Mouse (Mus musculus) neural tube, embryonic 15.5 days (tissue): ENCODE data around the gene Ripply3. TPM values are rescaled to one million over a fixed set of nuclear protein-coding genes. Genes with fewer than 3 reads are reported as not detected.

ENCODE experiments used
- ATAC-seq: fragments of 200-750 bp; cut with Nextera tagmentation; 2 replicates; pipeline ENCODE4 v1.8.0; 2017; ENCODE audit warnings: mild to moderate bottlenecking, moderate TSS enrichment, moderate library complexity; ENCODE audit not compliant: low FRiP score
- H3K27ac ChIP-seq: fragments of 300-500 bp; sonication (generic); replicated peaks from 2 replicates; pipeline ENCODE4 v1.5.1; 2015; ENCODE audit warnings: mild to moderate bottlenecking, inconsistent platforms
- H3K27me3 ChIP-seq: fragments of 300-500 bp; sonication (generic); replicated peaks from 2 replicates; pipeline ENCODE4 v1.6.1; 2015; ENCODE audit warnings: inconsistent platforms
- H3K36me3 ChIP-seq: fragments of 300-500 bp; sonication (generic); 2 replicates; pipeline ENCODE4 v1.6.1; 2015; ENCODE audit warnings: inconsistent platforms
- H3K4me1 ChIP-seq: fragments of 300-500 bp; sonication (generic); 2 replicates; pipeline ENCODE4 v1.6.1; 2015; ENCODE audit warnings: inconsistent platforms
- H3K4me2 ChIP-seq: fragments of 300-500 bp; sonication (generic); 2 replicates; pipeline ENCODE4 v1.6.1; 2015; ENCODE audit warnings: inconsistent platforms, mild to moderate bottlenecking, moderate library complexity
- H3K4me3 ChIP-seq: fragments of 300-500 bp; sonication (generic); replicated peaks from 2 replicates; pipeline ENCODE4 v1.5.1; 2015; ENCODE audit warnings: mild to moderate bottlenecking, inconsistent platforms
- H3K9ac ChIP-seq: fragments of 300-500 bp; sonication (generic); replicated peaks from 2 replicates; pipeline ENCODE4 v1.6.1; 2015; ENCODE audit warnings: mild to moderate bottlenecking, inconsistent platforms
- H3K9me3 ChIP-seq: fragments of 300-500 bp; sonication (generic); replicated peaks from 2 replicates; pipeline ENCODE4 v1.6.1; 2016; ENCODE audit warnings: inconsistent platforms
- WGBS: fragments of 180-500 bp; shearing (Covaris S2); methylation state at CpG from one replicate; pipeline ENCODE4 v1.1.7; 2015; ENCODE audit warnings: mixed read lengths; 5-methylcytosine and 5-hydroxymethylcytosine counted together
- polyA plus RNA-seq: library from polyadenylated mRNA; unstranded; fragments of >200 nt; fragmentation: Nextera tagmentation; extraction: Ambion mirVana; gene quantifications from 2 replicates; pipeline ENCODE4 v1.2.1, GENCODE M21; 2015

Ripply3 gene
- polyA plus RNA-seq, 1 experiment from 2014 or later, result 0.81 TPM

DNA sequence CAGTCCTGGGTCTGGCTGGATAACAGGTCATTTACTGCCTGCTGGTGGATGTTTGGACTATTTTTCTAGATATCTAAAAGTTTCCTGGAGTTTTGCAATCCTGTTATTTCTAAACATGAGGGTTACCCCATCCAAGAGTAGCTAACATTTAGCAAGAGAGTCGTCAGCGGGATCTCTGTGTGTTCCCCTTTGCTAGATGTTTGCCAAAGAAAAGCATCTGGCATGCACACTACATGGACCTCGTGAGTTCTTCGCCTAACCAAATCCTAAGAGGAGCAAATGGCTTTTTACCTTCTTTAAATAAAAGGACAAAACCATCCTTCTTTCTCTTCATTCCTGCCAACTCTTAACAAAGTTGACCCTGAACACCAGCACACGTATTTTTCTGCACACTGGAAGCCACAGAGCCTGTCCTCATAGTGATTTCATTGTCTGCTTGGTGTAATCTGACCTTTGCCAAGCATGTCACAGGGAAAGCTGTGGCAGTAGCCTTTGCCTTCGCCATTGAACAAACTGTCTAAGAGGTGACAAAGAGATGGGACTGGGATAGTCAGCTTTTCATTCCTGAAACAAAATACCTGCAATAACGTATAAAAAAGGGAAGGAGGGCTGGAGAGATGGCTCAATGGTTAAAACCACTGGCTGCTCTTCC is 19.0 kb downstream of the Ripply3 start:
- H3K9ac ChIP-seq, result no peak overlapping the region
- no peaks in the 10 kb centered on the region for H3K36me3 ChIP-seq
- H3K4me2 ChIP-seq, result no peak overlapping the region
- H3K27ac ChIP-seq, result no peak overlapping the region
- peaks cover 10% of the 10 kb centered on the region; the same call in 1 of the 2 replicates for H3K4me1 ChIP-seq
- no peak overlapping the region for H3K4me3 ChIP-seq
- no peaks in the 10 kb centered on the region for H3K27me3 ChIP-seq
- H3K9me3 ChIP-seq, result no peaks in the 10 kb centered on the region
- WGBS, result 79% methylated on average over 7 of the region's 7 CpGs
- ATAC-seq, result no peak

- no peak for ATAC-seq
- WGBS, result 90% methylated on average over 2 of the region's 2 CpGs
- no peak overlapping the region for H3K4me3 ChIP-seq
- no peak overlapping the region for H3K4me2 ChIP-seq
- no peaks in the 10 kb centered on the region for H3K27me3 ChIP-seq
- peaks cover 10% of the 10 kb centered on the region; the same call in 1 of the 2 replicates for H3K4me1 ChIP-seq
- H3K36me3 ChIP-seq, result no peaks in the 10 kb centered on the region
- no peak overlapping the region for H3K9ac ChIP-seq
- H3K27ac ChIP-seq, result no peak overlapping the region
- H3K9me3 ChIP-seq, result no peaks in the 10 kb centered on the region
Measured at GRCm38 (mm10) chr16:94348779-94349178, 20.6 kb downstream of the Ripply3 start.

- Histone ChIP-seq H3K4me1 (peaks cover 10% of the 10 kb centered on the region; the same call in 1 of the 2 replicates), H3K9me3 (no peaks in the 10 kb centered on the region), H3K4me2 (no peak overlapping the region), H3K9ac (no peak overlapping the region), H3K36me3 (no peaks in the 10 kb centered on the region), H3K4me3 (no peak overlapping the region), H3K27me3 (no peaks in the 10 kb centered on the region), H3K27ac (no peak overlapping the region)
- 0 out of 2 replicates have a peak, but pooled peaks have one; percentile 24 for ATAC-seq
- WGBS, result 64% methylated on average over 11 of the region's 11 CpGs
Measured at GRCm38 (mm10) chr16:94349588-94350286, 21.5 kb downstream of the Ripply3 start.

DNA sequence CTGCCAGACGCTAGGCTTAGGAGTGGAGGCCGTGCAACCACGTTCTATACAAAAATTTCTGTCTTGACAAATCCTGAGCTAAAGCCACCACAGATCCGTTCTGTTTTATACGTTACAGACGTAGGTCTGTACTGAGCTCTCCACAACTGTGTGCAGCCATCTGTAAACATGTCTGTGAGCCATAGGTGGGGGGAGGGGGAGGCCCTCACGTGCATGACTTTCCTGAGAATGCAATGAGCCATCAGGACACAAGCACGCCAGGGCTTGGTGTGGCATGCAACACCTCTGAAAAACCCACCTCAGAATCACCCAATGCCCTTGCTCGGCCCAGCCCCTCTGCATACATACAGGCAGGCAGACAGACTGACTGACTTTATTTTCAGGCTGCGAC is 22.1 kb downstream of the Ripply3 start:
- Histone ChIP-seq H3K4me1 (peaks cover 10% of the 10 kb centered on the region; the same call in 1 of the 2 replicates), H3K4me2 (no peak overlapping the region), H3K9ac (no peak overlapping the region), H3K9me3 (no peaks in the 10 kb centered on the region), H3K27me3 (no peaks in the 10 kb centered on the region), H3K36me3 (no peaks in the 10 kb centered on the region), H3K4me3 (no peak overlapping the region), H3K27ac (no peak overlapping the region)
- WGBS, result 67% methylated on average over 10 of the region's 10 CpGs
- ATAC-seq, result no peak

- Histone ChIP-seq H3K4me3 (no peak overlapping the region), H3K27me3 (no peaks in the 10 kb centered on the region), H3K9ac (no peak overlapping the region), H3K4me1 (peaks cover 9% of the 10 kb centered on the region; the same call in 1 of the 2 replicates), H3K9me3 (no peaks in the 10 kb centered on the region), H3K36me3 (no peaks in the 10 kb centered on the region), H3K27ac (no peak overlapping the region), H3K4me2 (no peak overlapping the region)
- 41% methylated on average over 9 of the region's 9 CpGs for WGBS
- no peak; the same call in 1 of the 2 replicates for ATAC-seq
Measured at GRCm38 (mm10) chr16:94354450-94354849, 26.2 kb downstream of the Ripply3 start.

DNA sequence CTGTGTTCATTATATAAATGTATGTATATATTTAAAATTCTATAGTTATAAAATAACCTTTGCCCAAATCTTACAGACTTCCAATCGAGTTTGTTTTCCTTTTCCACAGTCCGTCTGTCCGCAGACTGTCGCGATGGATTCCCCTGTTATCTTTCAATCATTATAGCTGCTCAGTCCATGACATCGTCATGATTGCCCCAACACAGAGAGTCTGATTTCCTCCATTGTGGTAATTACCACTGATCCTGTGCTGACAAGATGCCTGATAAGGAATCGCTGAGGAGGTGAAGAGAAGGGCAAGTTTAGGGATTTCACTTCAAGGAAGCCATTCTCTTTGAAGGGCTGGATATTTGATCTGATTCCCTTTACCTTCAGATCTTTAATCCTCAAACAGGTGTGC is 27.8 kb downstream of the Ripply3 start:
- 78% methylated on average over 7 of the region's 7 CpGs for WGBS
- H3K9me3 ChIP-seq, result no peaks in the 10 kb centered on the region
- no peak for ATAC-seq

GRCm38 (mm10) chr16:94356776-94357494 is 28.7 kb downstream of the Ripply3 start:
- 80% methylated on average over 11 of the region's 11 CpGs for WGBS
- Histone ChIP-seq H3K9ac (no peak overlapping the region), H3K27ac (no peak overlapping the region), H3K27me3 (no peaks in the 10 kb centered on the region), H3K4me3 (no peak overlapping the region), H3K4me2 (no peak overlapping the region), H3K36me3 (no peaks in the 10 kb centered on the region), H3K4me1 (peaks cover 1% of the 10 kb centered on the region), H3K9me3 (no peaks in the 10 kb centered on the region)
- ATAC-seq, result no peak

More for the DNA sequence above, 27.8 kb downstream of the Ripply3 start:
- Histone ChIP-seq H3K4me2 (no peak overlapping the region), H3K4me1 (no peaks in the 10 kb centered on the region), H3K27ac (no peak overlapping the region), H3K36me3 (no peaks in the 10 kb centered on the region), H3K27me3 (no peaks in the 10 kb centered on the region), H3K9ac (no peak overlapping the region), H3K4me3 (no peak overlapping the region)

DNA sequence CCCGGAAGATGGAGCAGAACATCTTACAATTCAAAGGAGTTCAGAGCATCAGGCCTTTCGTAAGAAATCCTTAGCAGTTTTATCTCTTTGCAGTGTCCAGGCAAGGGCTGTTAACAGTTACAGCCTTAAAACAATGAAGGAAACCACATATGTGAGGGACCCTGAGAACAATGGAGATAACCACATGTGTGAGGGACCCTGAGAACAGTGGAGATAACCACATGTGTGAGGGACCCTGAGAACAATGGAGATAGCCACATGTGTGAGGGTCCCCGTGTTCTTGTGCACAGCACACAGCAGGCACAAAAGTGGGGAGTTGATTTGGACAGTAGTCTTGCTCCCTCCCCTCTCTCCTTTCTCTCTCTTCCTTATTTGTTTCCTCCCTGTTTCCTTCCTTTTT is 29.9 kb downstream of the Ripply3 start:
- H3K4me1 ChIP-seq, result peaks cover 9% of the 10 kb centered on the region
- no peaks in the 10 kb centered on the region for H3K9me3 ChIP-seq
- no peak for ATAC-seq
- no peaks in the 10 kb centered on the region for H3K27me3 ChIP-seq
- WGBS, result 78% methylated on average over 3 of the region's 3 CpGs
- H3K27ac ChIP-seq, result no peak overlapping the region
- H3K36me3 ChIP-seq, result no peaks in the 10 kb centered on the region
- no peak overlapping the region for H3K4me2 ChIP-seq
- H3K4me3 ChIP-seq, result no peak overlapping the region
- H3K9ac ChIP-seq, result no peak overlapping the region

DNA sequence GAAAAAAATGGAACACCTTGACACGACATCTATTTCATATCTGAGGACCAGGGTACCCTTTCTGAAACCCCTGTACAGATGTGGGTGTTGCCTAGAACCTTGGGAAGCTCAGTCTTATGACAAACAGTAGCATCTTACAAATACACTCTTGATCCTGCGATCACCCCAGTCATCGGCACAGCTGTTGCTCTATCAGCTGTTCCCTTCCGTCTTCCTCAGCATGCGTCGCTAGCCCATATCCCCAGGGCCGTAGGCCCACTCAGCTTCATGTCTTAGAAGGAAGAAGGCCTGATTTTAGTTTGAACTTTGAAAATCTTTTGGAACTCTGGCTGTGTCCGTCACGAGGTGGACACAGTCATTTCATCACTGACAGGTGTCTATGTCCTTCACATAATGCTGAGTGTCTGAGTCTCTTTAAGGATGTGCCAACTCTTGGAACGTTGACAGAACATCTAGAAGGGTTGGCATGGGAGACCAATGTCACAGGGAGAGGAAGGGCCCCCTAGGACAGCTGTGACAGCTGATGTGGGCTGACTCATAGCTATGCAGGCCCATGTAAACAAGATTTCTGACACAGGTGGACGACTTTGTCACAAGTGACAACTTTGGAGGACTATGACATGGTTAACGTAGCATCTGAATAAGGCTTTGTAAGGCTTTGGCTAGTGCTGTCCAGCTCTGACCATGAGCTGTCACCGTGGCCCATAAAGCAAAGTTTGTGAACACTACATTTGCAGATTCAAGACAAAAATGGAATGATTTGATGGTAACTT is 32.5 kb downstream of the Ripply3 start:
- Histone ChIP-seq H3K9ac (no peak overlapping the region), H3K4me3 (no peak overlapping the region), H3K27me3 (no peaks in the 10 kb centered on the region), H3K4me1 (peaks cover 9% of the 10 kb centered on the region), H3K36me3 (no peaks in the 10 kb centered on the region), H3K4me2 (no peak overlapping the region), H3K27ac (no peak overlapping the region), H3K9me3 (no peaks in the 10 kb centered on the region)
- 89% methylated on average over 13 of the region's 13 CpGs for WGBS
- no peak for ATAC-seq

GRCm38 (mm10) chr16:94362174-94362873 is 34.1 kb downstream of the Ripply3 start:
- Histone ChIP-seq H3K27me3 (no peaks in the 10 kb centered on the region), H3K4me1 (peaks cover 9% of the 10 kb centered on the region), H3K36me3 (0 out of 2 replicates have a peak, but pooled peaks cover 3% of the 10 kb centered on the region), H3K9ac (no peak overlapping the region), H3K4me3 (no peak overlapping the region), H3K27ac (no peak overlapping the region), H3K9me3 (no peaks in the 10 kb centered on the region), H3K4me2 (no peak overlapping the region)
- 43% methylated on average over 10 of the region's 10 CpGs for WGBS
- peak; percentile 87 for ATAC-seq

GRCm38 (mm10) chr16:94363814-94364213 is 35.6 kb downstream of the Ripply3 start:
- Histone ChIP-seq H3K4me1 (peaks cover 15% of the 10 kb centered on the region), H3K27ac (no peak overlapping the region), H3K9ac (no peak overlapping the region), H3K27me3 (no peaks in the 10 kb centered on the region), H3K36me3 (0 out of 2 replicates have a peak, but pooled peaks cover 3% of the 10 kb centered on the region), H3K4me2 (no peak overlapping the region), H3K9me3 (no peaks in the 10 kb centered on the region), H3K4me3 (no peak overlapping the region)
- 95% methylated on average over 4 of the region's 4 CpGs for WGBS
- ATAC-seq, result no peak
